Mouse (Mus musculus) adipocyte (in vitro differentiated cells): ENCODE measurements around the gene Olfr561.
A peak's percentile ranks its signal among the peaks of the same experiment; 100 is the strongest.

ENCODE experiments used
- DNase-seq: peaks from one replicate; pipeline ENCODE4 v3.0.0-alpha.2; 2016; ENCODE audit warnings: low spot score

The Olfr561 gene

GRCm38 (mm10) chr7:102770921-102771320 is at the start of gene Olfr561:
Gene Olfr561 (plus strand): TSS chr7:102771221.
- no peak for DNase-seq

- DNase-seq, result no peak
Observed at GRCm38 (mm10) chr7:102727391-102727790, 43.6 kb upstream of the Olfr561 start, which contains the start of gene Olfr559. Gene Olfr559 (minus strand): TSS chr7:102727491.

- DNase-seq, result no peak
Observed at GRCm38 (mm10) chr7:102733793-102734192, 37.2 kb upstream of the Olfr561 start.

- DNase-seq, result no peak
Observed at GRCm38 (mm10) chr7:102737705-102738104, 33.3 kb upstream of the Olfr561 start.

- peak; percentile 7 for DNase-seq
Observed at GRCm38 (mm10) chr7:102752086-102752485, 18.9 kb upstream of the Olfr561 start.

- no peak for DNase-seq
Observed at GRCm38 (mm10) chr7:102759266-102759665, 11.8 kb upstream of the Olfr561 start, which contains the start of the genes Olfr560 and Olfr78. Gene Olfr560 (minus strand): TSS chr7:102759366. Gene Olfr78 (minus strand): TSS chr7:102759471.

- no peak for DNase-seq
Observed at GRCm38 (mm10) chr7:102803180-102803579, 32.2 kb downstream of the Olfr561 start, which contains the start of gene Olfr564. Gene Olfr564 (plus strand): TSS chr7:102803480.
